Mouse (Mus musculus) heart, embryonic 16.5 days (tissue): Measurements from ENCODE around the gene Tmem74b. TPM values are rescaled to one million over a fixed set of nuclear protein-coding genes. Genes with fewer than 3 reads are reported as not detected.

ENCODE experiments used
- ATAC-seq: fragments of 200-750 bp; cut with Nextera tagmentation; replicated peaks from 2 replicates; pipeline ENCODE4 v1.8.0; 2017; ENCODE audit warnings: moderate number of reproducible peaks; ENCODE audit not compliant: insufficient read depth, low FRiP score; ENCODE audit errors: extremely low read depth
- H3K27ac ChIP-seq: fragments of 300-500 bp; sonication (generic); 2 replicates; pipeline ENCODE4 v1.5.1; 2014; ENCODE audit warnings: mild to moderate bottlenecking, low read length, control low read depth, moderate library complexity
- H3K27me3 ChIP-seq: fragments of 300-500 bp; sonication (generic); 2 replicates; pipeline ENCODE4 v1.6.1; 2014; ENCODE audit warnings: low read length, mixed read lengths; ENCODE audit not compliant: control insufficient read depth, insufficient read depth
- H3K36me3 ChIP-seq: fragments of 300-500 bp; sonication (generic); 2 replicates; pipeline ENCODE4 v1.6.1; 2014; ENCODE audit not compliant: control insufficient read depth, insufficient read depth
- H3K4me1 ChIP-seq: fragments of 300-500 bp; sonication (generic); 2 replicates; pipeline ENCODE4 v1.6.1; 2014; ENCODE audit warnings: low read length, mixed read lengths; ENCODE audit not compliant: control insufficient read depth, insufficient read depth
- H3K4me2 ChIP-seq: fragments of 300-500 bp; sonication (generic); 2 replicates; pipeline ENCODE4 v1.6.1; 2014; ENCODE audit warnings: low read depth, mild to moderate bottlenecking, control low read depth, low read length
- H3K4me3 ChIP-seq: fragments of 300-500 bp; sonication (generic); 2 replicates; pipeline ENCODE4 v1.5.1; 2014; ENCODE audit warnings: mild to moderate bottlenecking, control low read depth, low read length
- H3K9ac ChIP-seq: fragments of 300-500 bp; sonication (generic); 2 replicates; pipeline ENCODE4 v1.6.1; 2014; ENCODE audit warnings: low read length, control low read depth
- H3K9me3 ChIP-seq: fragments of 300-500 bp; sonication (generic); replicated peaks from 2 replicates; pipeline ENCODE4 v1.6.1; 2016; ENCODE audit warnings: low read length; ENCODE audit not compliant: control insufficient read depth
- WGBS: fragments of 180-500 bp; shearing (Covaris S2); extraction: QIAGEN DNeasy Blood & Tissue Kit; methylation state at CpG from one replicate; pipeline ENCODE4 v1.1.7; 2014; 5-methylcytosine and 5-hydroxymethylcytosine counted together
- polyA plus RNA-seq: library from polyadenylated mRNA; unstranded; fragments of >200 nt; fragmentation: Nextera tagmentation; extraction: Ambion mirVana; gene quantifications from 2 replicates; pipeline ENCODE4 v1.2.1, GENCODE M21; 2015

The Tmem74b gene
- polyA plus RNA-seq, 1 experiment from 2014 or later: 3.1 TPM

DNA sequence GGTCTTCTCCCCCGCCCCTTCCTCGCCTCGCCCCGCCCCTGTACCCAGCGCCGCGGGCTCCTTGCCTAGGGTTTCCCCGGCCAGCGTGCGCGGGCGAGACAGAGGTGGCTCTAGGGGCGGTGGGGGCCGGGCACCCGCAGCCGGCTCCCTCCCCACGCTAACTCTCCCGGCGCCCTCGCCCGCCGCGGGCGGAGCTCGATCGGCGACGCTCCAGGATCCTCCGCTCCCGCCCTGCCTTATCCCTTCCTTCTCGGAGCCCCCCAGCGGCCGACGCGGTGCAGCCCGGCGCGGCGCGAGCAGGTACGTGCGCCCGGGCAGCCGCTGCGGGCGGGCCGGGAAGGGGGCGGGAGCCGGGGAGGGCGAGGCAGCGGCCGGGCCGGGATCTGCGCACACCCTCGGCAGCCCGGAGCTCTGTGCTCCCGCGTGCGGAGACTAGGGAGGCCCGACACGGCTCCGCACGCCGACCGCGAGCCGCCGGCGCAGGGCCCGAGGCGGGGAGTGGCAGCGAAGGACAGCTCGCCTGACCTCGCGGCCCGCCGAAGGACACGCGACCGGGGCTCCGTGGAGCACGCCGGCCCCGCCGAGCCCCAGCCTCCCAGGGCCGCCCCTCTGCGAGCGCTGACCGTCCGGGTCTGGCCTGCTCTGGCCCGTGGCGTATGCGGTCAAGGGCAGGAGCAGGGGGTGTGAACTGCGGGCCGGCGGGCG is 490 bp downstream of the Tmem74b start:
- Histone ChIP-seq H3K9me3 (no peaks in the 10 kb centered on the region), H3K27me3 (peaks cover 34% of the 10 kb centered on the region), H3K4me1 (peaks cover 7% of the 10 kb centered on the region), H3K36me3 (no peaks in the 10 kb centered on the region), H3K9ac (peak overlapping the region; percentile 80), H3K4me3 (peak overlapping the region; percentile 68), H3K4me2 (peak overlapping the region; percentile 96), H3K27ac (no peak overlapping the region)
- under 1% methylated on average over 90 of the region's 97 CpGs for WGBS
- peak; percentile 70 for ATAC-seq

DNA sequence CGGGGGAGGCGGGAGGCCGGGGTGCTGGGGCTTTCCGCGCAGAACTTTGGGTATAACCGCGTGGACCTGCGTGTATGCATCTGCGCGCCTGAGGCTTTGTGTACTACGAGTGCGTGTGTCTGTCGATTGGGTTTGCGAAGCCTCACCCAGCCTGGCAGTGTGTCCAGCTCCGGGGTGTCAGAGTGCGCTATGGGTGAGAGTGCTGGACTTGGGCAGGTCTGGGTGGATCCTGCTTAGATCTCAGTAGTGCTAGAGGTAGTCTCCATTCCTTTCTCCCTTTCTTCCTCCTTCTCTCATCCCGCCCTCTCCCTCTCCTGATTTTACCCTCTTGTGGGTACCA is 1.0 kb downstream of the Tmem74b start:
- peak overlapping the region; percentile 68 for H3K4me3 ChIP-seq
- H3K9me3 ChIP-seq: no peaks in the 10 kb centered on the region
- H3K4me1 ChIP-seq: peaks cover 7% of the 10 kb centered on the region
- peak; percentile 60 for ATAC-seq
- WGBS: 2% methylated on average over 17 of the region's 17 CpGs
- H3K27ac ChIP-seq: no peak overlapping the region
- peaks cover 34% of the 10 kb centered on the region for H3K27me3 ChIP-seq
- H3K4me2 ChIP-seq: peak overlapping the region; percentile 96
- H3K9ac ChIP-seq: peak overlapping the region; percentile 80
- no peaks in the 10 kb centered on the region for H3K36me3 ChIP-seq

DNA sequence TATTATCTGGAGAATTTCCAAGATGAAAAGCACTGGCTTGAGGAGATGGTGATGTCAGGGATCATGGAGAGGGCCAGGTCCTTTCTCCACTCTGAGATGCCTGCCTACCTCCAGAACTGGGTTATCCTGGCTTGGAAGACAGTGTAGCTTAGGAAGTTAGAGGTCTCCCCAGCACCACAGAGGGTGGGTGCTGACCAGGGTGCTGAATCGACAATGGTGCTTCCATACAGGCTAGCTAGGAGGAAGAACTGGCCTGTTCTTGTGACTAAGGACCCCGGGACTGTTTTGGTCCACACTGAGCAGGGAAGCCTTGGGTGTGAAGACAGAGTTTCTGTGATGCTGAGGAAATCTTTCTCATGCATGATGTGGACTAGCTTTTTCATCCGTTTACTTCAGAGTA is 10.8 kb downstream of the Tmem74b start:
- Histone ChIP-seq H3K9me3 (no peaks in the 10 kb centered on the region), H3K27ac (no peak overlapping the region), H3K4me3 (no peak overlapping the region), H3K36me3 (peaks cover 5% of the 10 kb centered on the region), H3K27me3 (no peaks in the 10 kb centered on the region), H3K4me2 (no peak overlapping the region), H3K9ac (no peak overlapping the region), H3K4me1 (no peaks in the 10 kb centered on the region)
- no peak for ATAC-seq
- WGBS: 33% methylated on average over 3 of the region's 3 CpGs

DNA sequence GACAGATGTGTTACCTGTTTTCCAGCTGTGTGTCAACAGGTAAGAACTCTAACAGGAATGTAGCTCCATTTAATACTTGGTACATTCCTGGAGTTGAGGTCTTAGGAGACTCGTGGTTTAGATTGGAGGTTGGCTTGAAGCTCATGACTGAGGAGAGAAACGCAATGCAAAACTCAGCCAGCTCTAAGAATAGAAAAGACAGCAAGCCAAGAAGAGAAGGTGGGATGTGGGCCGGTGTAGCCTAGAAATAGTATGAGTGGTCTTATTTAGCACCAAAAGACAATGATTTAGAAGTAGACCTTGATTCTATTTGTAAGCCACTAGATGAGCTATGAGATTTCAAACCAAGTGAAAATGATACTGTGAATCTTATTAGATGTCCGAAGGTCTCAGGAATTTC is 13.7 kb downstream of the Tmem74b start:
- Histone ChIP-seq H3K4me1 (no peaks in the 10 kb centered on the region), H3K4me3 (no peak overlapping the region), H3K4me2 (no peak overlapping the region), H3K36me3 (peaks cover 21% of the 10 kb centered on the region), H3K9ac (no peak overlapping the region), H3K9me3 (no peaks in the 10 kb centered on the region), H3K27ac (no peak overlapping the region), H3K27me3 (no peaks in the 10 kb centered on the region)
- no peak for ATAC-seq
- 87% methylated on average over 4 of the region's 4 CpGs for WGBS

DNA sequence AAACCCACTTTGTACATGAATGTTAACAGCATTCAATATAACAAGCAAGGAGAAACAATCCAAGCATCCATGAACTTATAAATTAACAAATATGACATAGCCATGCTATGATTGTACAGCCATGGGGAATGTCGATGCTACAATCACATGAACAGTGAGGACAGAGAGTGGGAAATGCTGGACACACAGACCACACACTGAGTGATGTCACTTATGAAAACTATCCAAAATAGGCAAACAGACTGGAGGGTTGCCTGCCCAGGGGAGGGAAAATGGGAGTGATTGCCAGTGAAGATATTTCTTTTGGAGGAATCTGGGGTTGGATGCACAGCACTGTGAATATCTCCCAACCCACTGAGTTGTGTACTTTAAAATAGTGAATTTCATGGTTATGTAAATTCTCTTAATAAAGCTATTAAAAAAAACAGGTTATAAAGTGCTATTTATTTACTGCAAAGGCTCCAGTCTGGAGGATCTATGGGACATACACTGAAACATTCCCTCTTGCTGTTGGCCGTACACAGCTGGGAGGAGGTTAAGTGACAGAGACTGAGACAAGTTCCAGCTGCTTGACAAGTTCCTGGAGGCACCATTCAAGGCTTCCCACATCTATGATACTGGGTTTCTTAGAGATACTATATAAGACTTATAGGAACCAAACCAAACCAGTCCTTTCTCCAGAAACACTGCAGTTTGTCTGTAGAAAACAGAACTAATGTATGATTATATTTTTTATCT is 14.7 kb downstream of the Tmem74b start:
- Histone ChIP-seq H3K9me3 (no peaks in the 10 kb centered on the region), H3K4me3 (no peak overlapping the region), H3K27ac (no peak overlapping the region), H3K27me3 (no peaks in the 10 kb centered on the region), H3K4me2 (no peak overlapping the region), H3K36me3 (peaks cover 28% of the 10 kb centered on the region), H3K9ac (no peak overlapping the region), H3K4me1 (no peaks in the 10 kb centered on the region)
- WGBS: 77% methylated on average over 2 of the region's 2 CpGs
- no peak for ATAC-seq

DNA sequence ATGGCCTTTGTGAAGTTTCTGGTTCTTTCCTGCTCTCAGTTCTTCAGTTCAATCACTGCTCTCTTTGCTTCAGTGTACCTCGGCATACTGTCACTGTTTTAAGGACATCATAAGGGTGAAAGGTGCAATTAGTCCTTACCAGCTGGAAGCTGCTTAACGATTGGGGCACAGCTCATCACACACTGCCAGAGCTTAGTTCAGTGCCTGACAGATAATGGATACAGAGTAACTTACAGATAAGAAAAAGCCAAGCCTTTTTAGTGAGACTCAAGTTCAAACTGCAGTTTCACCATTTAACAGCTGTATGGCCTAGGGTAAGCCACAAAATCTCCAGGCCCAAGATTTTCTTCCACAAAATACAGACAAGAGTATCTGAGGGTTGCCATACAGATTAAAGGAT is 22.3 kb downstream of the Tmem74b start:
- Histone ChIP-seq H3K4me1 (no peaks in the 10 kb centered on the region), H3K27me3 (no peaks in the 10 kb centered on the region), H3K4me2 (no peak overlapping the region), H3K27ac (no peak overlapping the region), H3K36me3 (peaks cover 49% of the 10 kb centered on the region), H3K4me3 (no peak overlapping the region), H3K9me3 (peaks cover 5% of the 10 kb centered on the region), H3K9ac (no peak overlapping the region)
- ATAC-seq: no peak
- WGBS: 83% methylated on average over 2 of the region's 2 CpGs

DNA sequence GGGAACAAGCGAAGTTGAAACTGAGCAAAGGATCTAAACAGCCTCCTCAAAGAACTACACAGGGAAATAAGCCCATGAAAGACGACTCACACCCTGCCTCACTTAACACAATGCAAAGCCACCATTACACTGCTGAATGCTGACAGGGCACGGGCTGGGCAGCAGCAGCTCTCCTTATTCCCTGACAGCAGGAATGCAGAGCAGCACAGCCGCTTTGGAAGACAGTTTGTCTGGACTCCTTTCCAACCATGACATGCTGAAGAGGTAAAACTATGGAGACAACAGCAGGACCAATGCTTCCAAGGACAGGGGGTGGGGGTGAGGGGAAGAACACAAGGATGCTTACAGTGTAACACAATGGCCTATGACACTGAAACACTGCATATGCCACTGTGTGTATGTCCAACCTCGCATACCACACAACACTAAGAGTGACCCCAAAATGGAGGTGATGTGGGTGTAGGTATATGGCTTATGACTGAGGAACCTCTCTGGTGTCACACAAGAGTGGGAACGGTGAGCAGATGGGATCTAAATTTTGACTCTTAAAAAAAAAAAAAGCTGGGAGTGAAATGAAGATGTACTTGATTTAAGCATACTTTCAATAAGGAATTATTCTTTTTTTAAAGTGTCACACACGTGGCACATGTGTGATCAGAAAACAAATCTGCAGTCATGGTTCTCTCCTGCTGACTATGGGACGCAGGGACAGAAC is 31.5 kb downstream of the Tmem74b start:
- WGBS: 79% methylated on average over 8 of the region's 8 CpGs
- Histone ChIP-seq H3K36me3 (peaks cover 29% of the 10 kb centered on the region), H3K9me3 (no peaks in the 10 kb centered on the region), H3K27ac (no peak overlapping the region), H3K9ac (no peak overlapping the region), H3K4me2 (no peak overlapping the region), H3K27me3 (no peaks in the 10 kb centered on the region), H3K4me3 (no peak overlapping the region), H3K4me1 (no peaks in the 10 kb centered on the region)
- no peak for ATAC-seq

DNA sequence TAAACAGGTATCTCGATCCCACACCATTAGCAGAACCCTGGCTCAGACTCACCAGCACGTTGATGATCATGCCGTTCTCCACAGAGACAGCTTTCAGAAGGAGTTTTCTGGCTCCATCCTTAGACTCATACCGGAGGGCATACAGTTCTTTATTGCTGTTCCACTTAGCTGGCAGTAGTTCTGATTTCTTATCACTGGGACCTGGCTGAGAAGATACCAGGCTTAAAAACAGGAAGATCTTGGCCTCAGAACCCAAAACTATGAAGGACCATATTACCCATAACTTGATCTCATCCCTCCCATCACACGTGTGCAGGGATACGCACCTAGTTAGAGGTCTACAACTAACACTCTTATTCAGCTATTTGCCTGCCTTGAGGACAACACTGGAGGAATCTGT is 33.6 kb downstream of the Tmem74b start:
- H3K27ac ChIP-seq: no peak overlapping the region
- no peak for ATAC-seq
- no peak overlapping the region for H3K4me2 ChIP-seq
- no peak overlapping the region for H3K9ac ChIP-seq
- H3K9me3 ChIP-seq: no peaks in the 10 kb centered on the region
- H3K36me3 ChIP-seq: peaks cover 11% of the 10 kb centered on the region
- WGBS: 87% methylated on average over 6 of the region's 6 CpGs
- peaks cover 9% of the 10 kb centered on the region for H3K4me1 ChIP-seq
- H3K4me3 ChIP-seq: no peak overlapping the region
- H3K27me3 ChIP-seq: no peaks in the 10 kb centered on the region

DNA sequence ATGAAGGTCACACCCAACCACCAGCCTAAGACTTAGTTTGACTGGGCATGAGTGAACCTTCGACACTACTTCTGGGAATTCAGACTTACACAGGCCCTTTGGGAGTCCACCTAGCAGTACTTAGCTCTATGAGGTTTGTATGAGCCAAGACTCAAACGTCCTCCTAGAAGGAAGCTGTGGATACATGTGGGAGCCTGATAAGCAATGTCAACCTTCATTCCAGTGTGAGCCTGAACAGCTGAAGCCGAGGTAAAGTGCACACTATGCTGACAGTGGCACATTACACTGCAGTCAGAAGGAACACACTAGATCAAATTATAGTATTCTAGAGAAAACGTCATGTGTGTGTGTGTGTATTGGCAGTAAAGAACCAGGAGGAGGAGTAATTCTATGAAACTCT is 36.7 kb downstream of the Tmem74b start:
- H3K4me2 ChIP-seq: no peak overlapping the region
- no peak overlapping the region for H3K9ac ChIP-seq
- H3K4me3 ChIP-seq: no peak overlapping the region
- 68% methylated on average over 4 of the region's 4 CpGs for WGBS
- H3K9me3 ChIP-seq: no peaks in the 10 kb centered on the region
- H3K36me3 ChIP-seq: peaks cover 6% of the 10 kb centered on the region
- no peaks in the 10 kb centered on the region for H3K27me3 ChIP-seq
- ATAC-seq: no peak
- peaks cover 17% of the 10 kb centered on the region for H3K4me1 ChIP-seq
- H3K27ac ChIP-seq: no peak overlapping the region
